Mouse (Mus musculus) hindbrain, embryonic 14.5 days (tissue): Measurements from ENCODE around the gene Pim2. TPM values are rescaled to one million over a fixed set of nuclear protein-coding genes. Genes with fewer than 3 reads are reported as not detected.

Experiments used
- ATAC-seq: fragments of 200-750 bp; cut with Nextera tagmentation; 2 replicates; pipeline ENCODE4 v1.8.0; 2017; ENCODE audit warnings: moderate number of reproducible peaks, mild to moderate bottlenecking, moderate TSS enrichment, moderate library complexity; ENCODE audit not compliant: low FRiP score
- DNase-seq: peaks from one replicate; pipeline ENCODE4 v3.0.0-alpha.2; 2015; ENCODE audit warnings: low spot score
- H3K27ac ChIP-seq: fragments of 300-500 bp; sonication (generic); 2 replicates; pipeline ENCODE4 v1.5.1; 2014; ENCODE audit warnings: mild to moderate bottlenecking, moderate library complexity
- H3K27me3 ChIP-seq: fragments of 300-500 bp; sonication (generic); 2 replicates; pipeline ENCODE4 v1.6.1; 2014; ENCODE audit warnings: mild to moderate bottlenecking, low read length, mixed read lengths; ENCODE audit not compliant: control insufficient read depth, insufficient read depth
- H3K36me3 ChIP-seq: fragments of 300-500 bp; sonication (generic); replicated peaks from 2 replicates; pipeline ENCODE4 v1.6.1; 2014; ENCODE audit not compliant: control insufficient read depth, insufficient read depth
- H3K4me1 ChIP-seq: fragments of 300-500 bp; sonication (generic); replicated peaks from 2 replicates; pipeline ENCODE4 v1.6.1; 2014; ENCODE audit warnings: antibody characterized with exemption, low read length, mixed read lengths; ENCODE audit not compliant: control insufficient read depth, insufficient read depth
- H3K4me2 ChIP-seq: fragments of 300-500 bp; sonication (generic); replicated peaks from 2 replicates; pipeline ENCODE4 v1.6.1; 2014; ENCODE audit warnings: mild to moderate bottlenecking, moderate library complexity
- H3K4me3 ChIP-seq: fragments of 300-500 bp; sonication (generic); replicated peaks from 2 replicates; pipeline ENCODE4 v1.5.1; 2014; ENCODE audit warnings: mild to moderate bottlenecking, low read length
- H3K9ac ChIP-seq: fragments of 300-500 bp; sonication (generic); 2 replicates; pipeline ENCODE4 v1.6.1; 2014
- H3K9me3 ChIP-seq: fragments of 300-500 bp; sonication (generic); 2 replicates; pipeline ENCODE4 v1.6.1; 2016; ENCODE audit warnings: low read length; ENCODE audit not compliant: control insufficient read depth
- WGBS: fragments of 180-500 bp; shearing (Covaris S2); extraction: QIAGEN DNeasy Blood & Tissue Kit; methylation state at CpG from one replicate; pipeline ENCODE4 v1.1.7; 2014; 5-methylcytosine and 5-hydroxymethylcytosine counted together
- polyA plus RNA-seq: library from polyadenylated mRNA; unstranded; fragments of >200 nt; fragmentation: Nextera tagmentation; extraction: Ambion mirVana; gene quantifications from 2 replicates; pipeline ENCODE4 v1.2.1, GENCODE M21; 2014

The Pim2 gene
- polyA plus RNA-seq = 21.3 and 22.6 TPM in 2 replicates

DNA sequence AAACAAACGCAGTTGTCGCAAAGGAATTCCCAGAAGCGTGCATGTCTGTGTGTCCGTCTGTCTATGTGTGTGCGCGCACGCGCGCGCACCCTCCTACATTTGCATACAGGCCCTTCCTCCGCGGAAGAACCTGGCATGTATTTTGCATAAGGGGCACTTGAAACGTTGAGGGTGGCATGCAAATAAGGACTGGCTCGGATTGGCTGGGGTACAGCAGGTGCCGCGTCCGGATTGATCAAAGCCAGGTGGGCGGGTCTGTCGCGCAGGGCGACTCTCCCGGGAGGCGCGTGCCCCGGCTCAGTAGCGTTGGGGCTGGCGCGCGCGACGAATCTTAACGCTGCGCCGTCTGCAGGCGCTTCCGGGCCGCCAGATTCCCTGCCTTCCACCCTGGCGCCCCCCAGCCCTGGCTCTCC lies at the start of gene Pim2:
Pim2 (plus strand) TSS at position 256 of the 413 bp plus-strand sequence.
- H3K27ac ChIP-seq = peak within 1 kb of the TSS; percentile 51
- H3K9ac ChIP-seq = peak within 1 kb of the TSS; percentile 58
- peak within 1 kb of the TSS; percentile 86 for H3K4me2 ChIP-seq
- H3K27me3 ChIP-seq = no peaks in the 10 kb centered on the region
- H3K9me3 ChIP-seq = no peaks in the 10 kb centered on the region
- 11% methylated on average over 37 of the region's 38 CpGs for WGBS
- peaks cover 11% of the 10 kb centered on the region; the same call in 1 of the 2 replicates for H3K4me1 ChIP-seq
- H3K4me3 ChIP-seq = peak within 1 kb of the TSS; percentile 51
- ATAC-seq = peak; percentile 91
- DNase-seq = peak; percentile 76
- peaks cover 15% of the 10 kb centered on the region for H3K36me3 ChIP-seq

DNA sequence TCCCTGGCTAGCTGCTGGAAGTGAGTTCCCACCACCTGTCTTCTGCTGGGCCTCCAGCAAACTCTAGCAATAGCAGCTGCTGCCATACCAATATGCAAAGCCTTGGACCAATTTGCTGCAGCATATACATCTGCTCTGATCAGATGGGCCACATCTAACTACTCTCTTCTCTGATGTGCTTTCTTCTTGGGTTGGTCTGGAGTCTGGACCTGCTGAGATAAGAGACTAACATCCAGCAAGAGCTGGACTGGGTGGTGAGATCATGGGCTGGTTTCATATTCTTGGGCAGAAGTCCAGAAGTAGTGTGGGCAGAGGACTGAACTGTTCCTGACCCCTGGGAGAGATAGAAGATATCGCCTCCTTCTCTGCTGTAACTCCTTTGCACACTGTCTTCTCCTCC lies 40.9 kb upstream of the Pim2 start:
- no peak overlapping the region for H3K4me3 ChIP-seq
- no peak for DNase-seq
- no peak for ATAC-seq

GRCm38 (mm10) chrX:7840842-7841162 lies 37.3 kb upstream of the Pim2 start:
- H3K27ac ChIP-seq = peak overlapping the region; percentile 88; the same call in 1 of the 2 replicates
- H3K9ac ChIP-seq = no peak overlapping the region
- peaks cover 5% of the 10 kb centered on the region for H3K4me1 ChIP-seq
- H3K4me3 ChIP-seq = peak overlapping the region; percentile 70; the same call in 1 of the 2 replicates
- peak overlapping the region; percentile 49 for H3K4me2 ChIP-seq
- no peaks in the 10 kb centered on the region for H3K36me3 ChIP-seq
- ATAC-seq (no peak), DNase-seq (no peak)
- WGBS = 24% methylated on average over 7 of the region's 7 CpGs
- H3K9me3 ChIP-seq = no peaks in the 10 kb centered on the region
- H3K27me3 ChIP-seq = no peaks in the 10 kb centered on the region

More for the DNA sequence above, 40.9 kb upstream of the Pim2 start:
- no peak overlapping the region for H3K27ac ChIP-seq
- H3K27me3 ChIP-seq = no peaks in the 10 kb centered on the region
- WGBS = 100% methylated on average over 1 of the region's 1 CpGs
- no peaks in the 10 kb centered on the region for H3K9me3 ChIP-seq
- no peak overlapping the region for H3K9ac ChIP-seq
- no peaks in the 10 kb centered on the region for H3K4me1 ChIP-seq
- H3K4me2 ChIP-seq = no peak overlapping the region
- no peaks in the 10 kb centered on the region for H3K36me3 ChIP-seq

DNA sequence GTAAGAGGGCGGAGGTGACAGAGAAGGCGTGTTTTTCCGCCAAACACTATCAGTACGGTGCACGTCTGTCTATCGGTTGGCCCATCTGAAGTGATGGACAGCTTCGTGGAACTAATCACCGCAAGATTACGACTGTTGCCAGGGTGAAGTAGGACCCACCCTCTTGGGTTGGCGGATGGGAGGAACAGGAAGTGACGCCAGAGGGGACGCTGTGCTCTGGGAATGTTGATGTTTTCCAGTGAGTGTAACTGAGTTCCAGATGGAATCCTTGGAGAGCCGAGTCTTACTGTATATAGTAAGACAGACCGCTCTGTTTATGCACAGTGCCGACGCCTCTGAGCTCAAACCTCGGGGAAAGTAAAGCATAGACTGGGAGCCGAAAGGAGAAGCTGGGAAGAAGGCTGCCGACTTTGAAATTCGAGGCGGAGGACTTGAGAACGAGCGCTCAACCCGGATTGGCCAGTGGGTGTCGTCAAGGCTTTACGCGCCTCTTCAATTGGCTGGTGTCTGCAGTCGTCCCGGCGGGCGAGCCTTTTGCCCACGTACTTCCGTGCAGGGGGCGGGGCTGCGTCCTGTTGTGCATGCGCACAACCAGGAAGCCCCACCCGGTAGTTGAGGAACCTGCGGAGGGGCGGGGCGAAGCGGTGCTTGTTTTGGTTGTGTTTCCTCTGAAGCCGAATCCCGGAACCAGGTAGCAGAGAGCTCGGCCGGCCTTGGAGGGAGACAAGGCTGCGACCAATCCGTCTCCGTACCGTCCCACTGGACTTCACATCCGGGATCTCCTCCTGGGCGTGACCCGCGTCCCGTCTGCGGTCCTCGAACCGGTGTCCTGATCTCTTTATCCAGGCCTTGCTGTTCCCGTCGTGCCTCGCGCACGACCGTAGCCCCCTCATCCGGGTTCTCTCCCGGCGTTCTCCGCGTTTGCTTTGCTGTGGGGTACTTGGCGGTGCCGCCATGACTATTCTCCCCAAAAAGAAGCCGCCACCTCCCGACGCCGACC lies 36.6 kb upstream of the Pim2 start, which contains the start of gene Otud5:
Otud5 (plus strand) TSS at position 202 of the 1,000 bp plus-strand sequence.
- no peaks in the 10 kb centered on the region for H3K36me3 ChIP-seq
- peak; percentile 96 for ATAC-seq
- H3K4me1 ChIP-seq = peaks cover 5% of the 10 kb centered on the region
- H3K27ac ChIP-seq = peak within 1 kb of the TSS; percentile 88
- H3K9me3 ChIP-seq = no peaks in the 10 kb centered on the region
- H3K9ac ChIP-seq = peak within 1 kb of the TSS; percentile 77
- DNase-seq = peak; percentile 89
- WGBS = 18% methylated on average over 74 of the region's 74 CpGs
- peak within 1 kb of the TSS; percentile 70 for H3K4me3 ChIP-seq
- no peaks in the 10 kb centered on the region for H3K27me3 ChIP-seq
- H3K4me2 ChIP-seq = peak within 1 kb of the TSS; percentile 77

GRCm38 (mm10) chrX:7842318-7842717 lies 35.7 kb upstream of the Pim2 start:
- peak overlapping the region; percentile 77 for H3K9ac ChIP-seq
- no peaks in the 10 kb centered on the region for H3K27me3 ChIP-seq
- peaks cover 5% of the 10 kb centered on the region for H3K4me1 ChIP-seq
- ATAC-seq = no peak
- peak overlapping the region; percentile 88 for H3K27ac ChIP-seq
- 12% methylated on average over 39 of the region's 42 CpGs for WGBS
- H3K4me3 ChIP-seq = peak overlapping the region; percentile 70
- no peaks in the 10 kb centered on the region for H3K36me3 ChIP-seq
- H3K9me3 ChIP-seq = no peaks in the 10 kb centered on the region
- H3K4me2 ChIP-seq = peak overlapping the region; percentile 77
- DNase-seq = no peak

DNA sequence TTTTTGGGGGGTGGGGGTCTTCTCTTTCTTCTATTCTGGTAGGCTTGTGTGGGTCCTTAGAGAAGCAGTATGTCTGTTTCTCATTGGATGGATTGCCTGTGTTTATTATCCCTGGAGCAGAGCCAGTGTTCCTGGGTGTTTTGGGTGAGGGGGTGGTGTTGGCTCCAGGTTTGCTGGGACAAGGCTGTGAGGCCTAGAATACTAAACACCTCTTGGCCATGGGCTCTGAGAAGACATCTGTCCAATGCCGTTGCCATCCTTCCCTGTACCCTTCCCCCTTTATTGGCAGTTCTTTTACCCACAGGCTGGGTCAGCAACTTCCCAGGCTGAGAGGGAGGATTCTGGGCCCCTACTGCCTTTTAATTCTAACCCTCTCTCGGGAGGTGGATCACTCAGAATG lies 30.2 kb upstream of the Pim2 start:
- DNase-seq (no peak), ATAC-seq (peak; percentile 69; the same call in 1 of the 2 replicates)
- Histone ChIP-seq H3K4me1 (peaks cover 5% of the 10 kb centered on the region), H3K27ac (no peak overlapping the region), H3K9ac (no peak overlapping the region), H3K4me3 (no peak overlapping the region), H3K36me3 (peaks cover 13% of the 10 kb centered on the region; the same call in 1 of the 2 replicates), H3K9me3 (no peaks in the 10 kb centered on the region), H3K27me3 (no peaks in the 10 kb centered on the region), H3K4me2 (no peak overlapping the region)
- 59% methylated on average over 2 of the region's 2 CpGs for WGBS

DNA sequence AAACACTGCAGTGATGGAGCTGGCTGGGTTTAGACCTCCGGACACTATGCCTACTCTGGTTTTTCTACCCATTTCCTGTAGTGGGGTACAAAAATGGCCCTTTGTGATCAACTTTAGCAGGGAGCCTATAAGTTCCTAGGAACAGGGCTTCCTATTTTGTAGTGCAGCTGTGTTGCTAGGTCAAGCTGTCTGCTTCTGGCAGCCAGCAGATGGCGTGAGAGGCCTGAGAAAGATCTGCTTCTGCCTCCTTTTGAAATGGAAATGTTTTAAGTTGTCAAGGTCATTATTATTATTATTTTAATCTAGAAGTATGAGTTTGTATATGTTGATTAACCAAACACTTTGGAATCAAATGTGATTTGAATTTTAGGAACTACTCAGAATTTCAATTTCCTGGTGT lies 23.5 kb upstream of the Pim2 start:
- Histone ChIP-seq H3K4me3 (no peak overlapping the region), H3K9me3 (no peaks in the 10 kb centered on the region), H3K27ac (no peak overlapping the region), H3K4me2 (no peak overlapping the region), H3K36me3 (peaks cover 10% of the 10 kb centered on the region), H3K9ac (no peak overlapping the region), H3K27me3 (no peaks in the 10 kb centered on the region), H3K4me1 (no peaks in the 10 kb centered on the region)
- ATAC-seq = no peak
- peak; percentile 28 for DNase-seq
- 50% methylated on average over 2 of the region's 2 CpGs for WGBS

DNA sequence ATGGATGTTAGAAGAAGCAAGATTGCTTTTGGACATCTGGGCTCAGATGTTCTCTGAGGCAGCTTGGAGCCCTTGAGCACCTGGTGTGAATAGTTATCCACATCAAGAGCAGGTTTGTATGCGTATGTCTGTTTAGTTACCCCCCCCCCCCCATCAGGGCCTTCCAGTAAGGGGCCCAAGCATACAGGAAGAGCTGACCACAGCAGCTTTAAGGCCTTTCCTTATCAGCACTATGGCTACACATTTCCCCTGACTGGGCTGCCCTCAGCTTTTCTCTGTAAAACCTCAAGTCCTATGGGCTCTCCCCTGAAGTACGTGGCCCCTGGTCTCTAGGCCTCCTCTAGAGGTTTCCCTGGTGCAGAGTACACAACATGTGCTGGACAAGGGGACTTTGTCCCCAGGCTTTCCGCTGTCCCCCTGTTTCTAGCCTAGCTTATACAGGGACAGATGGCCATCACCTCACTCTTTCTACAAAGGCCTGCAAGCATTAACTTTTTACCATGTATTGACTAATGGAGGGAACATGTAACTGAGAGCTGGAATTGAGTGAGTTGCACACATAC lies 18.8 kb upstream of the Pim2 start:
- Histone ChIP-seq H3K36me3 (peaks cover 5% of the 10 kb centered on the region), H3K4me3 (no peak overlapping the region), H3K27me3 (no peaks in the 10 kb centered on the region), H3K27ac (no peak overlapping the region), H3K4me2 (no peak overlapping the region), H3K9ac (no peak overlapping the region), H3K9me3 (no peaks in the 10 kb centered on the region), H3K4me1 (no peaks in the 10 kb centered on the region)
- 97% methylated on average over 3 of the region's 3 CpGs for WGBS
- no peak for ATAC-seq
- DNase-seq = no peak

GRCm38 (mm10) chrX:7863181-7863580 lies 14.9 kb upstream of the Pim2 start:
- no peaks in the 10 kb centered on the region for H3K9me3 ChIP-seq
- WGBS = 94% methylated on average over 1 of the region's 1 CpGs

More at GRCm38 (mm10) chrX:7863181-7863580, 14.9 kb upstream of the Pim2 start:
- peaks cover 12% of the 10 kb centered on the region; the same call in 1 of the 2 replicates for H3K36me3 ChIP-seq
- no peak overlapping the region for H3K4me3 ChIP-seq
- no peaks in the 10 kb centered on the region for H3K4me1 ChIP-seq
- H3K4me2 ChIP-seq = no peak overlapping the region
- ATAC-seq (no peak), DNase-seq (no peak)
- no peak overlapping the region for H3K9ac ChIP-seq
- no peak overlapping the region for H3K27ac ChIP-seq
- no peaks in the 10 kb centered on the region for H3K27me3 ChIP-seq
